Mouse (Mus musculus) lung, postnatal 10 days (tissue): ENCODE data around the gene Cacna1i.

Experiments
- DNase-seq: peaks from one replicate; pipeline ENCODE4 v3.0.0; 2021

Gene Cacna1i

DNA sequence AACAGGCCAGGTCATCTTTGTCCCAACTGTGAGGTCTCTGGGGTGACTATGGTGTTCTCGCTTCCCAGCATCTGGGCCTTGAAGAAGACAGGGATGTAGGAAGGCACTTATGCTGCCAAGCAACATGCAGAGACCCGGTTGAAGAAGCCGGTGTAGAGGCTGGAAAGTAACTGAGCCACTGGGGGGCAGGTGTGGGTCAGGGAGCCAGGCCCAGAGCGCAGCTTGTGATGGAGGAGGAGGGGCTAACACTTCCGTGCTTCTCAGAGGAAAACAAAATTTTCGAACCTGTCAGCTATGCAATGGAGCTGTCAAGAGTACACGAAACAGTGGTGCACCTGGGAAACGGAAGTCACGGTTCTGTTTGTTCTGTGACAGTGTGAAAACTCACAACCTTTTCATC, 9.9 kb upstream of the Cacna1i start:
- DNase-seq: no peak

GRCm38 (mm10) chr15:80277625-80278024, 9.4 kb upstream of the Cacna1i start:
- peak; percentile 82 for DNase-seq

GRCm38 (mm10) chr15:80278121-80278759, 8.8 kb upstream of the Cacna1i start:
- DNase-seq: no peak

DNA sequence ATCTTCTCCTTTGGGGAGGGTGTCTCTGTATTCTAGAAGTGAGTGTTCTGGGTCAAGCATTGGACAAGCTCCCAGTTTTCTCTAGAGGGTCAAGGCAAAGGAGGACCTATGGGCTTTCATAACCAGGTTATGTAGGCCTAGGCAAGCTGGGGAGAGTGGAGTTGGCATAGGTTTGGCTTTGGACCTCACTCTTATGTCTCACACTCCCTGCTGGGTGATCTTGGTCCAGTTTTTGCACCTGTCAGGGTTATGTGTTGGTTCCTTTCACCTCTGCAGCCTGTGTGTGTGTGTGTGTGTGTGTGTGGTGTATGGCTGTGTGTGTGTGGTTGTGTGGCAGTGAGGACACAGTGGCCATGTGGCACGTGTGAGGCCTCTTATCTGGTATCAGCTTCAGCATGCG, 8.0 kb upstream of the Cacna1i start:
- DNase-seq: no peak

- DNase-seq: no peak
These were observed 6.4 kb upstream of the Cacna1i start for GRCm38 (mm10) chr15:80280646-80281045.

- DNase-seq: no peak
These were observed 998 bp downstream of the Cacna1i start for GRCm38 (mm10) chr15:80288036-80288435.

- peak; percentile 78 for DNase-seq
These were observed 2.4 kb downstream of the Cacna1i start for GRCm38 (mm10) chr15:80289436-80289835.

GRCm38 (mm10) chr15:80297146-80297545, 10.1 kb downstream of the Cacna1i start:
- DNase-seq: no peak

GRCm38 (mm10) chr15:80303779-80304178, 16.7 kb downstream of the Cacna1i start:
- no peak for DNase-seq

- DNase-seq: no peak
These were observed 17.1 kb downstream of the Cacna1i start for GRCm38 (mm10) chr15:80304188-80304587.

DNA sequence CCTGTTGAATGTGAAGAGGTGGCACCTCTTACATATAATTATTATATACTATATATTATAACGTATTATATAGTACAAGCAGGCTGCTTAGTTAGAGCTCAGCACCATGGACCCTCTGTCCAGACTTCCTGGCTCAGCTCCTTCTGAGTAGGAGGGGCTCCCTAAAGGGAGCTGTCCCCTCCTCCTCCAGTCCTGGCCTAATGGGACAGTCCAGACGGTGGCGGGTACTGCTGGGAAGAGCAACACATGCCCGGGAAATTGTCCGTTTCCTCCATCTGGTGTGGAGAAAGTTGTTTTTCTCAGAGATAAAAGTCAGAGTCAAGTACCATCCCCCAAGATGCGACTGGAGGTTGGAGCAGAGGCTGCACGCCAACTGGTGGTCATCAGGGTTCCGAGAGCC, 19.1 kb downstream of the Cacna1i start:
- no peak for DNase-seq

GRCm38 (mm10) chr15:80314731-80315130, 27.7 kb downstream of the Cacna1i start:
- no peak for DNase-seq

- no peak for DNase-seq
These were observed 30.1 kb downstream of the Cacna1i start for GRCm38 (mm10) chr15:80316966-80317634.

DNA sequence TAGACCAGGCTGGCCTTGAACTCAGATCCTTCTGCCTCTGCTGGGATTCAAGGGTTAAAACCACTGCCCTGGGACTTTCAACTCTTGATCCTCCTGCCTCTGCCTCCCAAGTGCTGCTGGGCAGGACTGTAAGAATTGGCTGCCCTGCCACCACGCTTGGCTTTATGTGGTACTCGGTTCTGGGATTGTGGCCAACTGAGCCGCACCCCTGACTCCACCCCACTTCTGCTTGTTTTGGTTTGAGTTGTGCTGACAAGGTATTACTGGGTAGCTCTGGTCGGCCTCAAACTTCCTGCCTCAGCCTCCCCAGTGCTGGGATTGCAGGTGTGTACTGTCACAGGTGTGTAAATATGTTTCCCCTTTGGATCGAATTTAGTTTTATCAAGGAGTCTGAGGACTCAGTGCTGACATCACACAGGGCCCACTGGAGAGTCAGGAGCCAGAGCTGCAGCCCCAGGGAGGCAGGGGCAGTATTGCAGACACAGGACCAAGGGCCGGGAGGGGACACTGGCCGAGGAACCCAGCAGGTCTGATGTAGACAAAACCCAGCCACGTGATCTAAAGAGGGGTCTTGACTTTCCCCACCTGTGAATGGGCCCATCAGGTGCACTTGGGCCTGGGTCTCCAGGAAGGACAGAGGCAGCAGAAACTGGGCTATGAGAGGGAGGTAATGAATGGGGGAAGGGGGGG, 30.9 kb downstream of the Cacna1i start:
- DNase-seq: no peak

DNA sequence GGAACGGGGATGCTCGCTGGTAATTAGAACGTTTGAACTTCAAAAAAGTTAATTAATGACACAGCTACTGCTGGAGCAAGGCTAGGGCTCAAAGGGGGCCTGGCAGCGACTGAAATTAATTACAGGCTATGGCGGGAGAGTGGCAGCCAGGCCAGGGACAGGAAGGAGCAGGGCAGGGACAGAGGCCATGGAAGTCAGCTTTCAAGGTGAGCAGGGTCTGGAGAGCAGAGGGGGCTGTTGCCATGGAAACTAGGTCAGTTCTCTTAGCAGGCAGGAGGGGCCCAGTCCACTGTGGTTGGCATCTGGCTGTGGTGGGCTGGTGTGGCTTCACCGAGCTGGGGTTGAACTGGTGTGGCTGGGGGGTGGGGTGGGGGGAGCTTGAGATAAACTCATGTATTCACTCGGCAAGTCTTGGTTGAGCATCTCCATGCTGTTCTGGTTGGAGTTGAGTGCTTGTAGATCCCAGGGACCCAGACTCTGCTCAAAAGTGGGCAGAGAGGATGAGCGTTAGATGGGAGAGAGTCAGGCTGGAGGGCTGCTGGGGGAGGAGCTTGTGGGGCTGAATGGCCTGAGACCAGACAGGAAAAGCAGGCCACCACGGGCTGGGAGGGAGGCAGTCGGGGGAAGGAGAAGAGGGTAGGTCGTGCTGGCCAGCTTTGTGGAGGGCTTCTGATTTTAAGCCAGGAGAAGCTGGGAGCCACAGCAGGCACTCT, 31.7 kb downstream of the Cacna1i start:
- no peak for DNase-seq

- DNase-seq: no peak
These were observed 32.3 kb downstream of the Cacna1i start for GRCm38 (mm10) chr15:80319315-80319714.

- DNase-seq: no peak
These were observed 32.9 kb downstream of the Cacna1i start for GRCm38 (mm10) chr15:80319921-80320320.

DNA sequence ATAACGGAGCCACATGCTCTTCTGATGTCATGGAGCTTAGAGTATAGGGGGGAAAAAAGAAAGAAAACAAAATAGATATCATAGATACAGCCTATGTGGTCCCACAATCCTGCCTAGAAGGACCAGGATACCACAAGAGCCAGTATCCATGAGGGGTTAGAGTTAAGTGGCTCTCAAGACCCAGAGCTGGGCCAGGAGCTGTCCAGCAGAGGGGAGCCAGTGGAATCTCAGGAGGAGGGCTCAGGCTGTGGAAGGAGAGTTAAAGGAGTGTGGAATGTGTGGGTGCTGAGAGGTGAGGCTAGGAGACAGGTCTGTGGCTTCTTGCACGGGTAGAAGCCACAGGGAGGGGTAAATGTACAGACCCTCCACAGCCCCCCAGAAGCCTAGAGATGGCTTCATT, 38.2 kb downstream of the Cacna1i start:
- no peak for DNase-seq

- no peak for DNase-seq
These were observed 38.7 kb downstream of the Cacna1i start for GRCm38 (mm10) chr15:80325756-80326155.

- no peak for DNase-seq
These were observed 39.9 kb downstream of the Cacna1i start for GRCm38 (mm10) chr15:80326947-80327346.

DNA sequence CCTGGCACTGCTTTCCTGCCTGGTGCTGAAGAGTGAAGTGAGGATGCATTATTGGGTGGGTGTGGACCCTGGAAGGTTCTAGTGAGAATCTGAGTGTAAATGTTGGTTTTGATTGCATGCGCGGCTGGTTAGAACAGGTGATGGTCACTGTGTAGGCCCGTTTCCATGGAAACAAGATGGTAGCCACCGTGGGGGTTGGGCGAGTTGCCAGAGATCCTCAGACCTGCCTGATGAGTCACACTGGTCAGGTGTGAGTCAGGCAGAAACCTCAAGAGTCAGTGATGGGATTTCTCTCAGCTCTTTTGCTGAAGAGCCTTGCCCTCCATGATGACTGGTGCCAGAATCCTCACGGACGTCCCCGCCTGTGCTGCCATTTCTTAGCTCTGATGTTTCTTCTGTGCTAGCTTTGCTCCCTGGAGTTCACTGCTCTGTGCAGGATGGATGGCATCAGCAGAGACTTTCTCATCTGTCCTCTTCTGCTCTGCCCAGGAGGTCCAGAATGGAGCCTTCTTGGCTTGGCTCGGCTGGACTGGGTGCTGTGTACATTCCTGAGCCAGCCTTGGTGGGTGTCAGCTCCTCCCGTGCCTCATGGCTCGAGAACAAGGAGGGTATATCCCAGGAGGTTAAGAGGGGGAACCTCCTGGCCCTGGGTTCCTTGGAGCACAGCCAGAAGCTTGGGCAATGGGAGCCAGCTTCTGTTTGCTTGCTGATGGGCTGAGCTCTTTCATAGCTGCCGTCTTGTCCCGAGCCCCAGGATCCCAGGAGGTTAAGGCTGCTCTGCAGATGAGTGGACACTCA, 40.9 kb downstream of the Cacna1i start:
- DNase-seq: no peak

GRCm38 (mm10) chr15:80330276-80330675, 43.2 kb downstream of the Cacna1i start:
- DNase-seq: no peak

DNA sequence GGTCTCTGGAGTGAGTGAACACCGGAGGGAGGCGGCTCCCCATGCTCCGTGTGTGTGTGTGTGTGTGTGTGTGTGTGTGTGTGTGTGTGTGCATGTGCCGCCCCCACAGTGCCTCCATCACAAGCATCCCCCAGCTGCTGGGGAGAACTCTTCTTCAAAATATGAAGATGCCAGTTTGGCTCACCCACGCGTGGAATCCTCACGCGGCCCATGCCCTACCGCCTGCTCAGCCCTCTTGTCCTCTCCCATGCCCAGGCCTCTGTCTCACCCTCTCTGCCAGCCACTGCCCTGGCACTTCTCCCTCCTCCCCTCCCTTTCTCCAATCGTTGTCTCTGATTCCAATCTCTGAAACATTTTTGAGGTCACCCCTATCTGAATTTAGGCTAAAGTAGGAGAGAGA, 47.7 kb downstream of the Cacna1i start:
- DNase-seq: no peak
